Mouse (Mus musculus) heart, embryonic 14.5 days (tissue): Measurements from ENCODE around the gene Odf3. TPM values are rescaled to one million over a fixed set of nuclear protein-coding genes. Genes with fewer than 3 reads are reported as not detected.
"Not testable (repeated sequence)": the region's sequence is repeated elsewhere in the genome, so short reads cannot be mapped to it uniquely, and the experiment has no call there.

Experiments used
- ATAC-seq: fragments of 200-750 bp; cut with Nextera tagmentation; 2 replicates; pipeline ENCODE4 v1.8.0; 2017; ENCODE audit warnings: low read depth, moderate TSS enrichment; ENCODE audit not compliant: insufficient number of reproducible peaks, insufficient read depth, low FRiP score
- H3K27ac ChIP-seq, 2 experiments: fragments of 200-500 bp in 1 of 2; fragments of 300-500 bp in 1 of 2; sonication (generic) in 1 of 2; replicated peaks in 1 of 2; 2 replicates each; pipeline ENCODE4 v1.5.1; 2012 to 2014; ENCODE audit warnings: low read depth in 2 of 2, low read length in 2 of 2, control low read depth in 1 of 2, mild to moderate bottlenecking in 1 of 2, mixed read lengths in 1 of 2; ENCODE audit not compliant: control insufficient read depth in 1 of 2, insufficient read depth in 1 of 2
- H3K27me3 ChIP-seq: fragments of 300-500 bp; sonication (generic); 2 replicates; pipeline ENCODE4 v1.6.1; 2014; ENCODE audit warnings: mild to moderate bottlenecking, low read length, control low read depth; ENCODE audit not compliant: control insufficient read depth, insufficient read depth
- H3K36me3 ChIP-seq: fragments of 300-500 bp; sonication (generic); 2 replicates; pipeline ENCODE4 v1.6.1; 2014; ENCODE audit warnings: mild to moderate bottlenecking, control low read depth, low read length, mixed read lengths; ENCODE audit not compliant: control insufficient read depth, insufficient read depth
- H3K4me1 ChIP-seq, 2 experiments: fragments of 200-500 bp in 1 of 2; fragments of 300-500 bp in 1 of 2; sonication (generic) in 1 of 2; 2 replicates each; pipeline ENCODE4 v1.6.1; 2012 to 2014; ENCODE audit warnings: low read length in 2 of 2, control low read depth in 1 of 2, mixed read lengths in 1 of 2; ENCODE audit not compliant: control insufficient read depth in 2 of 2, insufficient read depth in 2 of 2
- H3K4me2 ChIP-seq: fragments of 300-500 bp; sonication (generic); 2 replicates; pipeline ENCODE4 v1.6.1; 2014; ENCODE audit warnings: mild to moderate bottlenecking, low read length
- H3K4me3 ChIP-seq, 2 experiments: fragments of 200-500 bp in 1 of 2; fragments of 300-500 bp in 1 of 2; sonication (generic) in 1 of 2; 2 replicates each; pipeline ENCODE4 v1.5.1; 2012 to 2014; ENCODE audit warnings: low read length in 2 of 2, mild to moderate bottlenecking in 2 of 2, control low read depth in 1 of 2, low read depth in 1 of 2, moderate library complexity in 1 of 2; ENCODE audit not compliant: control insufficient read depth in 1 of 2, insufficient read depth in 1 of 2
- H3K9ac ChIP-seq: fragments of 300-500 bp; sonication (generic); 2 replicates; pipeline ENCODE4 v1.6.1; 2014; ENCODE audit warnings: mild to moderate bottlenecking, low read length
- H3K9me3 ChIP-seq: fragments of 300-500 bp; sonication (generic); 2 replicates; pipeline ENCODE4 v1.6.1; 2016; ENCODE audit warnings: low read length, control low read depth; ENCODE audit not compliant: control insufficient read depth
- WGBS: fragments of 180-500 bp; shearing (Covaris S2); extraction: QIAGEN DNeasy Blood & Tissue Kit; methylation state at CpG from one replicate; pipeline ENCODE4 v1.1.7; 2014; 5-methylcytosine and 5-hydroxymethylcytosine counted together
- polyA plus RNA-seq: library from polyadenylated mRNA; unstranded; fragments of >200 nt; fragmentation: Nextera tagmentation; extraction: Ambion mirVana; gene quantifications from 2 replicates; pipeline ENCODE4 v1.2.1, GENCODE M21; 2014

Odf3 gene
- polyA plus RNA-seq, 1 experiment from 2014 or later, result not detected

GRCm38 (mm10) chr7:140881696-140882468 is 34.3 kb downstream of the Odf3 start, which contains the start of the genes Psmd13 and Sirt3:
TSS of gene Psmd13 (plus strand) at chr7:140881968.
TSS of gene Sirt3 (minus strand) at chr7:140882309.
- peak within 1 kb of the TSS; percentile 80 for H3K9ac ChIP-seq
- H3K4me3 ChIP-seq, result peak within 1 kb of the TSS; percentile 76 to 96
- no peaks in the 10 kb centered on the region for H3K27me3 ChIP-seq
- no peaks in the 10 kb centered on the region for H3K9me3 ChIP-seq
- WGBS, result under 1% methylated on average over 59 of the region's 59 CpGs
- ATAC-seq, result peak; percentile 93
- H3K36me3 ChIP-seq, result peaks cover 45% of the 10 kb centered on the region
- H3K27ac ChIP-seq, result peak within 1 kb of the TSS; percentile 80 to 86
- H3K4me2 ChIP-seq, result peak within 1 kb of the TSS; percentile 74
- peaks cover 3 to 9% of the 10 kb centered on the region in 2 experiments; a peak in 2 of 4 replicates for H3K4me1 ChIP-seq

DNA sequence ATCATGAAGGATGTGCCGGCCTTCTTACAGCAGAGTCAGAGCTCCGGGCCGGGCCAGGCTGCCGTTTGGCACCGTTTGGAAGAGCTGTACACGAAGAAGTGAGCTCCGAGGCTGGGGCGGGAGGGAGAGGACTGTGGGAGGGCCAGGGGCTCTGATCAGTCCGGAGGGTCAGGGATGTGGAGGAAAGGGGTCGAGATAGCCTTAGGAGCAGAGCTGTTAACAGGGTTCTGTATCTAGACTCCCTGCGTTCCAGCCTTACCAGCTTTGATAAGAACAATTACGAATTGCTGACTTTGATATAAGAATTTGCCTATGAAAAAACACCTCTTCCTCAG is 34.8 kb downstream of the Odf3 start:
- Histone ChIP-seq H3K9me3 (no peaks in the 10 kb centered on the region), H3K4me1 (peaks cover 3 to 9% of the 10 kb centered on the region in 2 experiments; a peak in 2 of 4 replicates), H3K27ac (peak overlapping the region in 1 of 2 experiments; percentile 86; a peak in 2 of 4 replicates), H3K4me2 (peak overlapping the region; percentile 74), H3K36me3 (peaks cover 45% of the 10 kb centered on the region), H3K27me3 (no peaks in the 10 kb centered on the region), H3K9ac (peak overlapping the region; percentile 80), H3K4me3 (peak overlapping the region; percentile 76 to 96)
- ATAC-seq, result 0 out of 2 replicates have a peak, but pooled peaks have one; percentile 8
- WGBS, result 0% methylated on average over 12 of the region's 12 CpGs

GRCm38 (mm10) chr7:140890636-140891035 is 43.0 kb downstream of the Odf3 start:
- WGBS, result 95% methylated on average over 16 of the region's 16 CpGs
- H3K27me3 ChIP-seq, H3K27ac ChIP-seq, H3K4me1 ChIP-seq, H3K9ac ChIP-seq, H3K9me3 ChIP-seq, H3K4me3 ChIP-seq, H3K4me2 ChIP-seq, ATAC-seq: not testable (repeated sequence)
- peaks cover 85% of the 10 kb centered on the region for H3K36me3 ChIP-seq

DNA sequence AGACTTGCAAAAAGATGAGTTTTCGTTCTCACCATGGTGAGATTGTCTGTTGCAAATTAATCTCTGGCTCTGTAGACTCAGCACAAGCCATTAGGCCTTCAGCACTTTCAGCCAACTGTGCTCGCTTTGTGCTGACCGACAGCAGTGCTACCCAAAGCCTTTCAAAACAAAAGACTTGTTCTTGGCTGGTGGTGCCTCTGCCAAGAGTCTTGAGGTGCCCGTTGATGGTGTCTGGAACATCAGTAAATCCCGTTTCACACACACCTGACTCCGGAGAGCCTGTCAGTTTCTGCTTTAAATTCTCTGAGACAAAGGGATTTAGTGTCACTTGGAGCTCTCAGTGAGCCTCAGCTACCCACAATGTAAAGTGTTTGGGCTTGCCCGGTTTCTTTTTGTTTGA is 46.4 kb downstream of the Odf3 start:
- Histone ChIP-seq H3K27me3 (no peaks in the 10 kb centered on the region), H3K4me1 (no peaks in the 10 kb centered on the region), H3K4me2 (no peak overlapping the region), H3K27ac (no peak overlapping the region), H3K4me3 (no peak overlapping the region), H3K9ac (no peak overlapping the region), H3K36me3 (peaks cover 84% of the 10 kb centered on the region), H3K9me3 (no peaks in the 10 kb centered on the region)
- WGBS, result 85% methylated on average over 7 of the region's 7 CpGs
- ATAC-seq, result no peak

DNA sequence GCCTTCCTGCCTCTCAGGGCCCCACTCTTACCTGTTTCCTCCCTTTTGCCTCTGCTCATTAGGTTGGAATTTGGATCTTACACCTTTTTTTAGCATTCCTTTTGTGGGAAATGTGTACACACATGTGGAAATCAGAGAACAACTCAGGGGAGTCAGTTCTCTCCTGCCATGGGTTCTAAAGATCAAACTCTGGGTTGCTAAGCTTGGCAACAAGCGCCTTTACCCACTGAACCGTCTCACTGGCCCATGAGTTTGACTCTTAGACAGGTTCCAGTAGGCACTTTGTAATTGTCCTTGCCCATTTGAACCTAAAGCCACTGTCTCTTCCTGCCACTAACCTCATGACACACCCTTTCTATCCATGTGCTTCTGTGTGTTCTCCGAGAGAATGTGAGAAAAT is 47.0 kb downstream of the Odf3 start:
- H3K4me3 ChIP-seq, result no peak overlapping the region
- H3K4me1 ChIP-seq, result no peaks in the 10 kb centered on the region
- H3K9me3 ChIP-seq, result no peaks in the 10 kb centered on the region
- no peak overlapping the region for H3K4me2 ChIP-seq
- H3K27ac ChIP-seq, result no peak overlapping the region
- H3K27me3 ChIP-seq, result no peaks in the 10 kb centered on the region
- H3K36me3 ChIP-seq, result peaks cover 84% of the 10 kb centered on the region
- no peak for ATAC-seq
- WGBS, result 94% methylated on average over 3 of the region's 3 CpGs
- no peak overlapping the region for H3K9ac ChIP-seq

GRCm38 (mm10) chr7:140897863-140898262 is 50.3 kb downstream of the Odf3 start:
- H3K27me3 ChIP-seq, result no peaks in the 10 kb centered on the region
- no peak overlapping the region for H3K4me2 ChIP-seq
- no peak overlapping the region for H3K4me3 ChIP-seq
- no peaks in the 10 kb centered on the region for H3K9me3 ChIP-seq
- H3K4me1 ChIP-seq, result peaks cover 6 to 8% of the 10 kb centered on the region in 2 experiments
- peaks cover 64% of the 10 kb centered on the region for H3K36me3 ChIP-seq
- WGBS, result 78% methylated on average over 7 of the region's 7 CpGs
- H3K9ac ChIP-seq, result no peak overlapping the region
- H3K27ac ChIP-seq, result no peak overlapping the region
- no peak for ATAC-seq

DNA sequence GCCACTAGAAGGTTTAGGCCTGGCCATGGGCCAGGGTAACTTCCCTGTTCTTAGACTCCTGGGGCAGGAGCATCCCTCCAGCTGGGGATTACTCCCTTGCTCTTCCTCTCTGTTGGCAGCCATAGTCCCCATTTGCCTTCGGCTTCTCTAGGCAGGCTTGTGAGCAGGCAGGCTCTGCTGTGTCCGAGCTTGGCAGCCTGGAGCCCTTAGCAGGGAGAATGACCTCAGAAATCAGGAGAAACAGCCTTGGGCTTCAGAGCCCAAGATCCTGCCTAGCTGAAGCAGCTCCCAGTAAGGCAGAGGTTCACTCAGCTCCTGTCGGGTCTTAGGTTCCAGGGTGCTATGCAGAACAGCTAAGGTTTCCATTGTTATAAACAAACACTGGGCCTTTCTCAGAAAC is 51.5 kb downstream of the Odf3 start:
- H3K4me3 ChIP-seq, result peak overlapping the region in 1 of 2 experiments; percentile 41; a peak in 2 of 4 replicates
- WGBS, result 76% methylated on average over 3 of the region's 3 CpGs
- H3K9ac ChIP-seq, result peak overlapping the region; percentile 75
- peak overlapping the region; percentile 68 for H3K4me2 ChIP-seq
- H3K4me1 ChIP-seq, result peaks cover 6 to 8% of the 10 kb centered on the region in 2 experiments
- H3K27me3 ChIP-seq, result no peaks in the 10 kb centered on the region
- H3K9me3 ChIP-seq, result no peaks in the 10 kb centered on the region
- H3K36me3 ChIP-seq, result peaks cover 52% of the 10 kb centered on the region
- peak overlapping the region in 1 of 2 experiments; percentile 89; a peak in 1 of 4 replicates for H3K27ac ChIP-seq
- ATAC-seq, result no peak
